Comparison of ENCODE assay signal across 18 mouse cellular contexts in genomic region chr7:63943946-63944345, GRCm38 (mm10). TPM values are rescaled to one million over a fixed set of nuclear protein-coding genes. Genes with fewer than 3 reads are reported as not detected.
"Had no signal": no experiment of that assay in that cellular context is flagged by ENCODE, and none has a peak within 500 bp of the region (broad histone marks: within the 10 kb centered on the region; RNA-seq: fewer than 3 reads in every experiment).

No protein-coding gene starts in this region.

- H3K4me3 ChIP-seq: left cerebral cortex, adult 2 months; limb, embryonic 10.5 days; liver, embryonic 15.5 days; midbrain, embryonic 15.5 days; neural tube, embryonic 13.5 days; stomach, embryonic 15.5 days had no signal

- DNase-seq: kidney, adult 9 months; kidney, postnatal 4 days; lung, adult 2 months; lung, postnatal 36 days; retina, postnatal 1 day; thymus, postnatal 4 days had no signal

- H3K27ac ChIP-seq: kidney, postnatal 0 days; left cerebral cortex, adult 2 months; limb, embryonic 10.5 days; liver, embryonic 15.5 days; midbrain, embryonic 15.5 days; neural tube, embryonic 13.5 days; stomach, embryonic 15.5 days had no signal

RNA-seq across cellular contexts. Expression of gene E030018B13Rik, which starts 27.3 kb away (rescaled TPM):
- total RNA-seq: layer of hippocampus, adult 8-10 months; layer of hippocampus, postnatal 25 days; left cerebral cortex, adult 2 months; left cerebral cortex, postnatal 14 days; megakaryocyte progenitor cell, adult 5-6 weeks; monocyte, adult 5-6 weeks had no signal
